Mouse (Mus musculus) kidney, adult 2 months (tissue): ENCODE results near the gene Abhd15. TPM values are rescaled to one million over a fixed set of nuclear protein-coding genes. Genes with fewer than 3 reads are reported as not detected.

Experiments used
- DNase-seq: peaks from one replicate; pipeline ENCODE4 v3.0.0; 2021
- H3K27ac ChIP-seq: fragments of 200-500 bp; 2 replicates; pipeline ENCODE4 v1.5.1; 2012; ENCODE audit warnings: low read depth, low read length, control low read depth, inconsistent platforms; ENCODE audit not compliant: insufficient read depth
- H3K27me3 ChIP-seq: fragments of 200-500 bp; replicated peaks from 2 replicates; pipeline ENCODE4 v1.6.1; 2012; ENCODE audit warnings: mild to moderate bottlenecking, moderate library complexity, low read length, inconsistent platforms; ENCODE audit not compliant: control insufficient read depth, insufficient read depth
- H3K36me3 ChIP-seq: fragments of 200-500 bp; 2 replicates; pipeline ENCODE4 v1.6.1; 2012; ENCODE audit warnings: mild to moderate bottlenecking, moderate library complexity, low read length, inconsistent platforms; ENCODE audit not compliant: control insufficient read depth, insufficient read depth
- H3K4me1 ChIP-seq: fragments of 200-500 bp; 2 replicates; pipeline ENCODE4 v1.6.1; 2011; ENCODE audit warnings: low read length; ENCODE audit not compliant: control insufficient read depth, insufficient read depth
- H3K4me3 ChIP-seq: fragments of 200-500 bp; 2 replicates; pipeline ENCODE4 v1.5.1; 2011; ENCODE audit warnings: mild to moderate bottlenecking, low read depth, low read length, control low read depth; ENCODE audit not compliant: insufficient read depth
- CTCF ChIP-seq: fragments of 200-500 bp; conservative IDR thresholded peaks from 2 replicates; pipeline ENCODE4 v1.5.1; 2011; ENCODE audit warnings: low read depth, mild to moderate bottlenecking, control low read depth, low read length, moderate library complexity, mixed read lengths; ENCODE audit not compliant: insufficient read depth, insufficient read length
- POLR2A ChIP-seq: fragments of 200-500 bp; IDR thresholded peaks from one replicate; pipeline ENCODE4 v1.6.1; 2011; ENCODE audit warnings: low read depth, low read length, control low read depth
- WGBS: fragments of 180-500 bp; shearing (Covaris S2); methylation state at CpG from one replicate; pipeline ENCODE4 v1.1.7; 2018; 5-methylcytosine and 5-hydroxymethylcytosine counted together
- polyA plus RNA-seq: library from polyadenylated mRNA; depleted of rRNA; stranded (reverse); fragments of >200 nt; gene quantifications from 2 replicates; pipeline ENCODE4 v1.2.3, GENCODE M21; 2012; rRNA removed

The Abhd15 gene
- polyA plus RNA-seq, 1 experiment: 2.7 TPM

DNA sequence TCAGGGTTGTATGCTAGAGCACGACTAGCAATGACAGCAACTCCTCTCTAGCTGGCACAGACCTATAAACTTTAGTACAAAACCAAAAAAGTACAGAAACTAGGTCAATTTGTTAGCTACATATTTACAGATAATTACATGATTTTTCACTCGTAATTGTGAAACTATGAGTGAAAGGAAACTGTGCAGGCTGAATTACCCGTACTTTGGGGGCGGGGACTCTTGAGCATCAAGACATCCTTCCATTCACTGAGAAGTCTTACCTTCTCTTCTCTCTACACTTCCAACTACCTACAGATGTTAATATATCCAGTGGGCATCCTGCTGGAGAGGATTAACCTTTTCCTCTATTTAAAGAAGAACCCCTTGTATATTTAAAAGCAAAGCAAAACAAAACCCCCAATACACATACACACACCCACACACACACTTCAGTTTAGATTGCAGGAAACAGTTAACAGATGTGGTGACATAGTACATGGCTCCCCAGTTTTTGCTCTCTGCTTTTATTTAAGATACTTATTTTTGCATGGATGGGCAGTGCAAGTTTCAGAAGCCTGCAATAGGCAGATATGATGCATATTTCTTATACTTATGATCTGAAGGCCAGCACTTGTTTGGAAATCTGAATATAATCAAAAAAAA lies 17.4 kb downstream of the Abhd15 start:
- H3K4me1 ChIP-seq: no peaks in the 10 kb centered on the region
- DNase-seq: no peak
- H3K27me3 ChIP-seq: no peaks in the 10 kb centered on the region
- TF ChIP-seq POLR2A (no peak), CTCF (no peak)
- H3K36me3 ChIP-seq: no peaks in the 10 kb centered on the region; the same call in 1 of the 2 replicates
- 76% methylated on average over 4 of the region's 4 CpGs for WGBS
- no peak overlapping the region for H3K27ac ChIP-seq
- H3K4me3 ChIP-seq: no peak overlapping the region

DNA sequence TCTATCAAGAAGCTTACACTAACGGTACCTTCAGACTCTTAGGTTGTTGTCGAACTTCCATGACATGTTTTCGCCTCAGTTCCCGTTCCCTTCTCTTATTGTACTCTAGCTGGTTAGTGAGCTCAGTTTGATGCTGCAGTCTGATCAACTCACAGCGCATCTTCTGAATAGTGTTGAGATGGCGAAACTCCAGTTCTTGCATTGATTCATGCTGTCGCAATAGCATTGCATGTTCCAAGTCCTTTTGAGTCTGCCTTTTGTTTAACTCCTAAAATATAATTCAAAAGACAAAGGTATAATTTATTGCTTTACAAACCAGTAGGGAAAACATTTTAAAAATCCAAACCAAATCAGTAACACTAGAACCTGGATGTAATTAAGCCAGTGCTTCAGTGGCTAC lies 30.3 kb downstream of the Abhd15 start:
- DNase-seq: no peak
- Histone ChIP-seq H3K4me1 (no peaks in the 10 kb centered on the region), H3K27ac (no peak overlapping the region), H3K36me3 (peaks cover 10% of the 10 kb centered on the region), H3K4me3 (no peak overlapping the region), H3K27me3 (no peaks in the 10 kb centered on the region)
- TF ChIP-seq CTCF (no peak), POLR2A (no peak)
- 94% methylated on average over 7 of the region's 7 CpGs for WGBS

DNA sequence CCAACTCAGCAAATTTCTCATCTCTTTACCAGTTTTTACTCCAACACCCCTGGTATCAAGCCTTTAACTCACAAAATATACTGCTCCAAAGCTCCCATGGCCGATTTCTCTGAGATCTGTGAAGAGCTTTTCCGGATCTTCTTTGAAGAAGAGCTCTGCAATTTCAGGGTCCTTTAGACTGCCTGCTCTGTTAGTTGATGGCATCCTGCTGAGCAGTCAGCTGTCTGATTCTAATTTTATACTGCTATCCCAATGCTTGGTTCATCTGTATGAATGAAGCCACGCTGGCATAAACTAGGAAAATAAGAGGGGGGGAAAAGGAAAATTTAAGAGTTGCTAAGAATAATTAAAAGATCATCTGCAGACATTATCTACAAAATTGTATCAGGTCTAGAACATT lies 70.3 kb downstream of the Abhd15 start:
- no peak for DNase-seq
- H3K27ac ChIP-seq: no peak overlapping the region
- H3K4me1 ChIP-seq: no peaks in the 10 kb centered on the region
- peaks cover 8% of the 10 kb centered on the region for H3K36me3 ChIP-seq
- TF ChIP-seq CTCF: no peak
- no peak for TF ChIP-seq POLR2A
- H3K4me3 ChIP-seq: no peak overlapping the region
- WGBS: 91% methylated on average over 3 of the region's 3 CpGs
- H3K27me3 ChIP-seq: no peaks in the 10 kb centered on the region

Other genes with a start within 250 kb of the Abhd15 start
- 4.4 and 7.9 TPM in 2 replicates for gene Coro6, start 52.7 kb upstream of the Abhd15 start, polyA plus RNA-seq
- gene Ankrd13b, start 25.4 kb upstream of the Abhd15 start, polyA plus RNA-seq: 22.3 and 31.4 TPM in 2 replicates
- gene Git1, start 21.6 kb upstream of the Abhd15 start, polyA plus RNA-seq: 53.2 and 58.5 TPM in 2 replicates
- 19.4 and 24.4 TPM in 2 replicates for gene Trp53i13, start 859 bp downstream of the Abhd15 start, polyA plus RNA-seq
- gene Gm10392, start 4.1 kb downstream of the Abhd15 start, polyA plus RNA-seq: not detected in 2 replicates
- gene Taok1, start 92.7 kb downstream of the Abhd15 start, polyA plus RNA-seq: 4.7 and 6.9 TPM in 2 replicates
- 10.8 and 13.5 TPM in 2 replicates for gene Nufip2, start 171.0 kb downstream of the Abhd15 start, polyA plus RNA-seq
- gene Cryba1, start 210.2 kb downstream of the Abhd15 start, polyA plus RNA-seq: not detected in 2 replicates
- gene Myo18a, start 248.1 kb downstream of the Abhd15 start, polyA plus RNA-seq: 92.0 and 93.1 TPM in 2 replicates